Mouse (Mus musculus) lung, postnatal 4 days (tissue): ENCODE data around the gene Thoc3.

Source experiments
- DNase-seq, 2 experiments: peaks; one replicate each; pipeline ENCODE4 v3.0.0; 2021

The Thoc3 gene

GRCm38 (mm10) chr13:54439912-54440311 is 28.7 kb downstream of the Thoc3 start:
- peak in 1 of 2 experiments; percentile 55 for DNase-seq

GRCm38 (mm10) chr13:54438814-54439213 is 29.8 kb downstream of the Thoc3 start:
- no peak for DNase-seq

DNA sequence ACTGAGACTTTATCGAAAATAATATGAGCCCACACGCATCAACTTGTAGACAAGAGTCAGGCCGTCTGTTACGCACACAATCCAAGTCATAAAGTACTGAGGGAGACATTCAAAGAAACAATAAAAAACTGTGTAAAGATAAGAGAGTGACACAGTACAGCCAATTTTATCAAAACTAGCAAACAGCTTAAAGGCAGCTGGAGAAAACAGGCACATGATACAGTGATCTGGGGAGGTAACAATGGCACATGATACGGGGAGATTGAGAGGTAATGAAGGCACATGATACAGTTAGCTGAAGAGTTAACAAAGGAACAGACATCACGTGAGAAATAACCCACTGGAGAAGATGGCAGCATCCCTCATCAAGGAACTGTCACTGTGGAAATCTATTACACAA is 31.6 kb downstream of the Thoc3 start:
- DNase-seq = no peak

DNA sequence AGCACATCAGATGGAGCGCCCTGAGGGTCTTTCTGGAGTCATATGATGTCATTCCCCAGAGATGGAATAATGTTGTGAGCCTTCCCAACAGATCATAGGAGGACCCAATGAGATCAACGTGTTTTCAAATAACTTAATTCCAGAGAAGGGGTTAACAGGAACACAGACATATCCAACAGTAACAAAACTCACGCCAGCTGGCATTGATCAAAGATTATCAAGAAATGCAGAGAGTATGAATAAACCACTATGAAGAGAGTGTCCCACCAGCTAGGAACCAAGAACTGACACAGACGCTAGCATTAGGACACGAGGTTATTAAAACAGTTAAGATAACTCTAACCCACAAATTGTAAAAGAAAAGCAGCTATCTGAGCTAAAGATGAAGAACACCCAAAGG is 32.0 kb downstream of the Thoc3 start:
- DNase-seq = no peak

GRCm38 (mm10) chr13:54431161-54431560 is 37.5 kb downstream of the Thoc3 start:
- DNase-seq = no peak

GRCm38 (mm10) chr13:54430051-54430450 is 38.6 kb downstream of the Thoc3 start:
- no peak for DNase-seq

- DNase-seq = no peak
Observed at GRCm38 (mm10) chr13:54428771-54429170, 39.9 kb downstream of the Thoc3 start.

DNA sequence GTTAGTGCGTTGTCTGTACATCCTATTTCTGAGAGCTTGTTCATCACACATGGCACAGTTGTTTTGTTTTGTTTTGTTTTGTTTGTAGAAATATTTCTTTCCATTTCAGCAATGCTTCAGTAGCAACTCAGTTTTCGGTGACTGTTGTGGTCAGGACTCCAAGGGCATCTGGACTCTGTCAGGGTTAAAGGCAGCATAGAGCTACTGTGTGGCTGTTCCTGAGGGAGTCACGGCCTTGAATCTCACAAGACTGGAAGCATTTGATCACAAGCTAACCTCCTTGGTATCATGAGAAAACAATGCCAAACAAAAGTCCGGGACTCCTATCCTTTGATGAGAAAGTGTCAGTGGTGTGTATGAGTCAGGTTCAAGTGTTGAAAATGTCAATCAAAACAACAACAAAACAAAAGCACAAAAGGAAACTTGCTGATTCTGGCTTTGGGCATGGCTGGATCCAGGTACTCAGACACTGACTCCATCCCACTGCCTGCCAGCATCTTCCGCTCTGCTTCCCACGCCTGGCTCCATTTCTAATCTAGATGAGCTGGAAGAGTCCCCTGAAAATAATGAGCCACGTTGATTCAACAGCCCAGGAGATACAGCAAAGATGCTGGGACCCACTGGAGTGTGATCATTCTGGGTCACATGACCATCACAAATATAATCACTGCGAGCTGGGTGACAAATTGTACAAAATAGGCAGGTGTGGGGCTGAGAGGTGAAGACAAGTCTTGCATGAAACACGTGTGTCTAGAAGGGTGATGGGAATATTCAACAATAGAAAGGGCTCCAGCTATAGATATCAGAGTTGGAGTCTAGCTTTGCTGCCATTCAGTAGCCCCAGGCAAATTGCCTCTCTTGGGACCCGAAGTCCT is 41.6 kb downstream of the Thoc3 start:
- no peak for DNase-seq

- peak; percentile 36 to 79 for DNase-seq
Observed at GRCm38 (mm10) chr13:54425269-54425668, 43.4 kb downstream of the Thoc3 start.

DNA sequence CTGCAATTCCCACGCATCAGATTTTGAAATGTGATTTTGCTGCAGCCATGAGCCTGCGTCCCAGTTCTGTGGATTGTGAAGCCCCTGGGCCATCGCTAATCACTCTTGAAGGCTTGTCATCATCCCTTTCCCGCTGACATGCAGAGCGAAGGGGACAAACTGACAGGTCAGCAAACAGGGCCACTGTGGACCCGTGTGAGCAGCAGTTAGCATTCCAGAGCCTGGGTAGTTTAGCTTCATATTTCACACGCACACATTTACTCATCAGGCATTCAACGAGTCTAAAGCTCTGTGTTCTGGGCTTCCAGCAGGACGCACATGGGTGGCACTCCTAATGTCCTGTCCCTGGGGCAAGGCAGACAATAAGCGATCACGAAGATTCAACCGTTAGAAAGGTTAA is 48.4 kb downstream of the Thoc3 start:
- no peak for DNase-seq

DNA sequence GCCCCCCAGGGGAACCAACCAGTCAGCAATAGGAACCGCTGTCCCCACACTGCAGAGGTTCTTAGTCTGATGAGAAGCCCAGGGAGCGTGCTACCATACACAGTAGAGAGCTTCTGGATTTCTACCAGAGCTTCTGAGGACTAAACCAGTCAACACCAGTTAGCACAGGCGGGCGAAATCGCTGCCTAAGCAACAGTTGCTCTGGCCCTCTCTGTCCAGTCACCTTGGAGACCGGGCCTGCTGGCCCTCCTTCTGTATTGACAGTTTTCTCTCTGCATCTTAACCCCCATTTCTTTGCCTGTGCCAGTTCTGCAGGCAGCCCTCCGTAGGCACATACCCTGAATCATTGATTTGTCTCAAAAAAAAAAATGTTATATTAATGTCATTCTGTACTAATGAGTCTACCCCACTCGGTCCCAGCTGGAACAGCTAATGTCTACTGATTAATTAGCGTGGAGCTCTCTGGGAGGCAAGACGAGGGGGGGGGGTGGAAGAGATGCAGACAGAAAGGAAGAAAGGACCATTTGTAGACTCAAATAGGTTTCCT is 49.8 kb downstream of the Thoc3 start:
- DNase-seq = no peak

- no peak for DNase-seq
Observed at GRCm38 (mm10) chr13:54415059-54415458, 53.6 kb downstream of the Thoc3 start.

DNA sequence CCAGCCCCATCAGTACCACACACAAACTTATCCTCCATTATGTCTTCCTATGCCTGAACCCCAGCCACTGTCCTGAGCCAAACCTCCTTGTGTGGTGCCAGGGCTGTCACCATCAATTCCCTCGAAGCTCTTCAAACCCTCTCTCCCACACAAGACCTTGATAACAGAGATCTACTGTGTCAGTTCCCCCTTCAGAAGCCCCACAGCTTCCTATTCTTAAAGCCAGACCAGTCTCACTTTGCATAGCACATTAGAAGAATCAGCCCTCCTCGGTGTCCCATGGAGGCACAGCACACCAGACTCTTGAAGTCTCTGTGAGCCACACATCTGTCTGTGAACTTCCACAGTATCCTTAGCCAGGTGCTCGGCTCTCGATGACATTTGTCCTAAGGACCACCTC is 55.9 kb downstream of the Thoc3 start:
- no peak for DNase-seq

GRCm38 (mm10) chr13:54412236-54412635 is 56.4 kb downstream of the Thoc3 start:
- DNase-seq = no peak

DNA sequence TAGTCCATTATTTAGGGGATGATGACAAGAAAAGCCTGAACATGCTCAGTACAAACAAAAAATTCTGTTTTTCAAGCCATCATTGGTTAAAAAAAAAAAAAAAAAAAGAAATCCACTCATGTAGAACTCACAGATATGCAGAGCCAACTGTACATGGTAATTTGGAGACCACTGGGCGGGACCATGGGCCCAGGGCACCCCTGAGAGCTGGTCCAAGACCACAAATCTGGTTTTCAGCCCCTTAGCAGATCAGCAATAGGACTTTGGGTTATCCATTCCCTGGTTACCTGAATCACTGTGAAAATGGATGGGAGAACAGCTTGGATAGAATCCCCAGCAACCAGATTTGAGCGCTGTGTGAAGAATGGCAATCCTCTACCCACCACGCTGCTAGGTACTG is 57.0 kb downstream of the Thoc3 start:
- no peak for DNase-seq
